Mouse (Mus musculus) heart, adult 2 months (tissue): Measurements from ENCODE around the gene Acot10. TPM values are rescaled to one million over a fixed set of nuclear protein-coding genes. Genes with fewer than 3 reads are reported as not detected.
"Not testable (repeated sequence)": the region's sequence is repeated elsewhere in the genome, so short reads cannot be mapped to it uniquely, and the experiment has no call there.

Source experiments
- DNase-seq, 2 experiments: peaks; one replicate each; pipeline ENCODE4 v3.0.0; 2021
- H3K27ac ChIP-seq: fragments of 200-600 bp; 2 replicates; pipeline ENCODE4 v1.8.1; 2022
- H3K27me3 ChIP-seq: fragments of 200-500 bp; 2 replicates; pipeline ENCODE4 v1.6.1; 2012; ENCODE audit warnings: mild to moderate bottlenecking, low read length, inconsistent platforms, mixed read lengths; ENCODE audit not compliant: control insufficient read depth, insufficient read depth
- H3K36me3 ChIP-seq: fragments of 200-500 bp; 2 replicates; pipeline ENCODE4 v1.6.1; 2012; ENCODE audit warnings: low read length, inconsistent platforms; ENCODE audit not compliant: control insufficient read depth, insufficient read depth
- H3K4me1 ChIP-seq: fragments of 200-500 bp; 2 replicates; pipeline ENCODE4 v1.6.1; 2011; ENCODE audit warnings: low read length; ENCODE audit not compliant: control insufficient read depth, insufficient read depth
- H3K4me3 ChIP-seq: fragments of 200-600 bp; 2 replicates; pipeline ENCODE4 v1.8.1; 2022
- H3K79me2 ChIP-seq: fragments of 200-500 bp; replicated peaks from 2 replicates; pipeline ENCODE4 v1.6.1; 2012; ENCODE audit warnings: mild to moderate bottlenecking, inconsistent platforms, low read length, moderate library complexity, mixed read lengths; ENCODE audit not compliant: control insufficient read depth, insufficient read depth
- H3K9ac ChIP-seq: fragments of 200-500 bp; 2 replicates; pipeline ENCODE4 v1.6.1; 2012; ENCODE audit warnings: low read depth, mild to moderate bottlenecking, control low read depth, inconsistent platforms, low read length, mixed read lengths
- CTCF ChIP-seq: fragments of 200-600 bp; IDR thresholded peaks from 2 replicates; pipeline ENCODE4 v1.8.1; 2022; ENCODE audit warnings: antibody characterized with exemption, mild to moderate bottlenecking, moderate library complexity
- EP300 ChIP-seq: fragments of 200-500 bp; IDR thresholded peaks from 2 replicates; pipeline ENCODE4 v1.6.1; 2011; ENCODE audit warnings: low read depth, low read length, control low read depth; ENCODE audit not compliant: insufficient read depth
- POLR2A ChIP-seq: fragments of 200-500 bp; IDR thresholded peaks from 2 replicates; pipeline ENCODE4 v1.6.1; 2011; ENCODE audit warnings: mild to moderate bottlenecking, low read depth, low read length, control low read depth; ENCODE audit not compliant: insufficient read depth
- WGBS: fragments of 180-500 bp; shearing (Covaris S2); methylation state at CpG from one replicate; pipeline ENCODE4 v1.1.7; 2018; 5-methylcytosine and 5-hydroxymethylcytosine counted together
- intact Hi-C: fragments of 180-260 bp; cut with DNase I; formaldehyde crosslinking; loops from one replicate; pipeline ENCODE4 v1.15.1; 2025
- long read RNA-seq: library from polyadenylated mRNA; stranded (forward); transcript quantifications from one replicate; pipeline ENCODE4 v2.0.0, GENCODE M21; 2021
- polyA plus RNA-seq: library from polyadenylated mRNA; depleted of rRNA; stranded (reverse); fragments of >200 nt; gene quantifications from 2 replicates; pipeline ENCODE4 v1.2.3, GENCODE M21; 2012; rRNA removed
- total RNA-seq, 2 experiments: library from RNA; stranded (reverse); gene quantifications; 2 replicates each; pipeline ENCODE4 v1.2.3; 2021

Gene Acot10
- total RNA-seq (not detected), polyA plus RNA-seq (not detected in 2 replicates)
- long read RNA-seq: 0 reads

DNA sequence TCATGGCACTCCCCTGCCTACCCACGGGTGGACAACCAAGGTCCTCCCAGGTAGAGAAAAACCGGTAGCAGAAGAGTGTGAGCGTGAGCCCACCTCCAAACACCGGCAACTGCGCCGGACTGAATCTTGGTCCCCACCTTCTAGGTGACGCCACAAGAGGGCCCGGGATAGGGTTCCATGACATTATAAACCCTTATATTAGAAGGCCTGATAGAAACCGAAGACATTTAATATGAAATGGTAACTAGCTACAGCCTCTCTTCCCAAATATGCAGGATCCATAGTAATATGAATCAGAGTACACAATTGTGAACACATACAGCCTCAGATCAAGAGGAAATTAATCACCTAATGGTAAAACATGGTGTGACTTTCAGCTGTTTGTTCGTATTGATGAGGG is at the start of gene Acot10:
Gene Acot10, minus strand, starts transcription at position 101 of the 400 bp plus-strand sequence.
- H3K79me2 ChIP-seq: no peaks in the 10 kb centered on the region
- no peak for DNase-seq
- H3K4me3 ChIP-seq: no peak within 1 kb of the TSS
- intact Hi-C loops: no loop called here
- H3K36me3 ChIP-seq: no peaks in the 10 kb centered on the region
- H3K4me1 ChIP-seq: no peaks in the 10 kb centered on the region
- H3K9ac ChIP-seq: no peak within 1 kb of the TSS
- H3K27me3 ChIP-seq: no peaks in the 10 kb centered on the region
- no peak for TF ChIP-seq POLR2A
- no peak for TF ChIP-seq EP300
- no peak for TF ChIP-seq CTCF
- 86% methylated on average over 10 of the region's 10 CpGs for WGBS
- H3K27ac ChIP-seq: no peak within 1 kb of the TSS

DNA sequence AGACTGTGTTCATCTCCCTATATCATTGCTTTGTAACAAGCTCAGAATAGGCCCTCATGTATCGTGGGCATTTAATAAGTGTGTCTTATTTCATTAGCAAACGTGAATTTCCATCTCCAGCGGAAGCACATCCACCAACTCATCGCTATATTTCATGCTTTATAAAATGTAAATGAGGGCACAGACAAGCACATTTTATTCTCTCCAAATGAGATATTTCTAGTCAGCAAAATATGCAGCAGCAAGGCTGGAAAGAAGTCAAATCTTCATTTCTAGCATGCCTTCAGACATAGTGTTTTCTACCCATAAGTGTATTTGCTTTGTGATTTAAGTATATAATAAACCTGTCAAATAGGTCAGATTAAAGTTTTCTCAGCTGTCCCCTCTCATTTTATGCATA is 45.3 kb upstream of the Acot10 start:
- Histone ChIP-seq H3K9ac (no peak overlapping the region), H3K36me3 (no peaks in the 10 kb centered on the region), H3K4me3 (no peak overlapping the region), H3K79me2 (no peaks in the 10 kb centered on the region), H3K4me1 (no peaks in the 10 kb centered on the region), H3K27ac (no peak overlapping the region), H3K27me3 (no peaks in the 10 kb centered on the region)
- intact Hi-C loops: no loop called here
- TF ChIP-seq CTCF (no peak), EP300 (no peak), POLR2A (no peak)
- WGBS: 76% methylated on average over 4 of the region's 4 CpGs
- no peak for DNase-seq

DNA sequence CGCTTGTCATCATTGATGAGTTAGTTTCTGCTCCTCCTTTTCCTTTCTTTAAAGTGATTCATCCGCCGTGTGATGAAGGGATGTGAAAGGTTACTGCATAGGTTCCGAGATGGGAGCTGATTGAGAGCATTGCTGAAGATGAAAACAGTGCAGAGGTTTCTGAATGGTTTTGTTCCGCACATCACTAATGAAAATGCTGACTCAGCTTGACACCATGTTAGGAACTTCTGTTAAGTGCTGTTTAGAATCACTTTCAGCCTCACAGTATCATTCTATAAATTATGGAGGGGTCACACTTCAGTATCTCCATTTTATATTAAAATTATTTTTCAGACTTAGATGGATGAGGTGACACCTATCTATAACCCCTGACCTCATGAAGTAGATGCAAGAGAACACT is 29.7 kb upstream of the Acot10 start:
- H3K27ac ChIP-seq: no peak overlapping the region
- no peak overlapping the region for H3K9ac ChIP-seq
- no peaks in the 10 kb centered on the region for H3K79me2 ChIP-seq
- H3K27me3 ChIP-seq: no peaks in the 10 kb centered on the region
- intact Hi-C loops: no loop called here
- no peak overlapping the region for H3K4me3 ChIP-seq
- no peak for TF ChIP-seq EP300
- TF ChIP-seq POLR2A: no peak
- no peak for TF ChIP-seq CTCF
- DNase-seq: no peak
- no peaks in the 10 kb centered on the region for H3K36me3 ChIP-seq
- 75% methylated on average over 5 of the region's 5 CpGs for WGBS
- no peaks in the 10 kb centered on the region for H3K4me1 ChIP-seq

DNA sequence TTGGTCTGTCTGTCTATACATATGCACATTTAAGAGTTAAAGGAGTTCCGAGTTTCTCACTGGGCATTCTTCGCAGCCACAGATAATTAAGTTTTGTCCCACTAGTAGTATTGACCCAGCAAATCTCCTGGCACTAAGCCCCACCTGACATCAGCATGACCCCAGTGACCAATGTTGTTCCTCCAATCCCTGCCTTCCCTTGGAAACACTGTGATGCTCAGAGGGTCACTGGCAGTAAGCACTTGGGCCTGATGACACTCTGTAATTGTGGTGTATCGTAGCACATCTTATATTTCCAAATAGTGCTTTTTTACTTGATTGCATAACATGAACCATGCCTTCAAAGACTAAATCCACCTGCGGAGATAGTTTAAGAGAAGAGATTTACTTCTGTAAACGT is 17.6 kb upstream of the Acot10 start:
- intact Hi-C loops: no loop called here

DNA sequence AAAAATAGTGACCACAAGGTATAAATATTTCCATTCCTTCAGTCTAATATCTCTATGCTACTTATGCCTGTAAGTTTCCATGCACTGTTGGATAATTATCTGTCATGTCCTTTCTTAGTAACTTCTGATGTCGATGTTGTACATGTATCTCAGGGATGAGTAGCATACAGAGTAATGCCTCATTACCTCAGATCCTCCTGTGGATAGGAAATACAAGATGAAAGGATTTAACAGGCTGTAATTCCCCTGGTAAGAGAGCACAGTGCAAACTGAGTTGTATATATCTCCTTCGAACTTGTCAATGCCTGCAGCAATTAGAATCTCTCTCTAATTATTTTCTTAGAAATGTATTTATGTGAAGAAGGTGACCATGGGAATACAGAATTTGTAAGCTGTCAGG is 16.2 kb upstream of the Acot10 start:
- H3K9ac ChIP-seq: no peak overlapping the region
- TF ChIP-seq CTCF: no peak
- TF ChIP-seq POLR2A: no peak
- TF ChIP-seq EP300: no peak
- no peak for DNase-seq

More for the DNA sequence above, 17.6 kb upstream of the Acot10 start:
- DNase-seq: no peak
- Histone ChIP-seq H3K4me3 (no peak overlapping the region), H3K27me3 (no peaks in the 10 kb centered on the region), H3K36me3 (no peaks in the 10 kb centered on the region), H3K27ac (no peak overlapping the region), H3K9ac (no peak overlapping the region), H3K4me1 (no peaks in the 10 kb centered on the region), H3K79me2 (no peaks in the 10 kb centered on the region)
- no peak for TF ChIP-seq POLR2A
- 70% methylated on average over 5 of the region's 5 CpGs for WGBS

DNA sequence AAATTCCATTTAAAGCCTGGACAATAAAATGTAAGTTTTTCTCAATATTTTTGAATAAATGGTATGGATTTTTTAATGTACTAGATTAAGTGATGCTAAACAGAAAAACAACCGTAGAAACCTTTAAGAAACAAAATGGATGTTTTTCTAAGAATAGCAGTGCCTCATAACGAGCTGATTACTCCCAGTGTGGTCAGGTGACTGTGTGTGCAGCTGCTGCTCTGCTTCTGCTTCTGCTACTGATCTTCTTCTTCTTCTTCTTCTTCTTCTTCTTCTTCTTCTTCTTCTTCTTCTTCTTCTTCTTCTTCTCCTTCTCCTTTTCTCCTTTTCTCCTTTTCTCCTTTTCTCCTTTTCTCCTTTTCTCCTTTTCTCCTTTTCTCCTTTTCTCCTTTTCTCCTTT is 3.0 kb upstream of the Acot10 start:
- intact Hi-C loops, H3K27ac ChIP-seq, H3K4me1 ChIP-seq, H3K4me3 ChIP-seq, H3K9ac ChIP-seq, DNase-seq, H3K36me3 ChIP-seq, H3K27me3 ChIP-seq, H3K79me2 ChIP-seq: not testable (repeated sequence)
- 42% methylated on average over 2 of the region's 2 CpGs for WGBS

More for the DNA sequence above, 16.2 kb upstream of the Acot10 start:
- Histone ChIP-seq H3K4me1 (no peaks in the 10 kb centered on the region), H3K79me2 (no peaks in the 10 kb centered on the region), H3K27me3 (no peaks in the 10 kb centered on the region), H3K4me3 (no peak overlapping the region), H3K36me3 (no peaks in the 10 kb centered on the region), H3K27ac (no peak overlapping the region)
- WGBS: 70% methylated on average over 2 of the region's 2 CpGs
- intact Hi-C loops: no loop called here

DNA sequence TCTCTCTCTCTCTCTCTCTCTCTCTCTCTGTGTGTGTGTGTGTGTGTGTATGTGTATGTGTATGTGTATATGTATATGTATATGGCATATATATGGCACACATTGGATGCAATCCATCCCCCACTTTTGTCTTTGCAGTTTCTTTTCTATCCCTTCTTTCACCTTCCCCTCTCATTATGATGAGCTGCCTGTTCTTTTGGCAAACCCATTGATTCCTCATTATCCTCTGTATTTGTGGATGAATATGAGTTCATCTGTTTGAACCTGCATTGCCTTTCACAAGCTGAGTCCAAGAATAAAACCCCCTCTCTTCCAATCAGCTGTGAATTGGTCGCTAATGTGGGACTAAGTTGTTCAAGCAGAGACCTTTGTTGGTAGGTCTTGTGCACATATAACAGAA is 1.4 kb upstream of the Acot10 start:
- no peaks in the 10 kb centered on the region for H3K4me1 ChIP-seq

More for the DNA sequence above, 1.4 kb upstream of the Acot10 start:
- Histone ChIP-seq H3K36me3 (no peaks in the 10 kb centered on the region), H3K4me3 (no peak overlapping the region), H3K27me3 (no peaks in the 10 kb centered on the region), H3K27ac (no peak overlapping the region), H3K9ac (no peak overlapping the region), H3K79me2 (no peaks in the 10 kb centered on the region)
- intact Hi-C loops: no loop called here
- WGBS: 64% methylated on average over 1 of the region's 1 CpGs
- no peak for TF ChIP-seq POLR2A
- no peak for TF ChIP-seq EP300
- TF ChIP-seq CTCF: no peak
- DNase-seq: no peak
